Mouse (Mus musculus) liver, embryonic 13.5 days (tissue): ENCODE data around the gene Gm28047. TPM values are rescaled to one million over a fixed set of nuclear protein-coding genes. Genes with fewer than 3 reads are reported as not detected.

Experiments used
- ATAC-seq: fragments of 200-750 bp; cut with Nextera tagmentation; 2 replicates; pipeline ENCODE4 v1.8.0; 2017; ENCODE audit warnings: low read depth, mild to moderate bottlenecking, moderate number of reproducible peaks, moderate library complexity
- DNase-seq: peaks from one replicate; pipeline ENCODE4 v3.0.0; 2022
- H3K27ac ChIP-seq: fragments of 300-500 bp; sonication (generic); 2 replicates; pipeline ENCODE4 v1.5.1; 2015; ENCODE audit warnings: moderate library complexity, mild to moderate bottlenecking, inconsistent platforms
- H3K27me3 ChIP-seq: fragments of 300-500 bp; sonication (generic); 2 replicates; pipeline ENCODE4 v1.6.1; 2015; ENCODE audit warnings: mild to moderate bottlenecking, inconsistent platforms
- H3K36me3 ChIP-seq: fragments of 300-500 bp; sonication (generic); 2 replicates; pipeline ENCODE4 v1.6.1; 2015; ENCODE audit warnings: mild to moderate bottlenecking, inconsistent platforms
- H3K4me1 ChIP-seq: fragments of 300-500 bp; sonication (generic); replicated peaks from 2 replicates; pipeline ENCODE4 v1.6.1; 2015; ENCODE audit warnings: inconsistent platforms
- H3K4me2 ChIP-seq: fragments of 300-500 bp; sonication (generic); 2 replicates; pipeline ENCODE4 v1.6.1; 2015; ENCODE audit warnings: inconsistent platforms, mild to moderate bottlenecking, moderate library complexity
- H3K4me3 ChIP-seq: fragments of 300-500 bp; sonication (generic); replicated peaks from 2 replicates; pipeline ENCODE4 v1.5.1; 2015; ENCODE audit warnings: mild to moderate bottlenecking, inconsistent platforms
- H3K9ac ChIP-seq: fragments of 300-500 bp; sonication (generic); 2 replicates; pipeline ENCODE4 v1.6.1; 2015; ENCODE audit warnings: mild to moderate bottlenecking, inconsistent platforms
- H3K9me3 ChIP-seq: fragments of 300-500 bp; sonication (generic); replicated peaks from 2 replicates; pipeline ENCODE4 v1.6.1; 2016; ENCODE audit warnings: inconsistent platforms
- WGBS: fragments of 180-500 bp; shearing (Covaris S2); methylation state at CpG from one replicate; pipeline ENCODE4 v1.1.7; 2015; ENCODE audit not compliant: insufficient replicate concordance; 5-methylcytosine and 5-hydroxymethylcytosine counted together
- polyA plus RNA-seq: library from polyadenylated mRNA; unstranded; fragments of >200 nt; fragmentation: Nextera tagmentation; extraction: Ambion mirVana; gene quantifications from 2 replicates; pipeline ENCODE4 v1.2.1, GENCODE M21; 2015

The Gm28047 gene
- polyA plus RNA-seq, 1 experiment from 2014 or later = not detected

- Histone ChIP-seq H3K36me3 (peaks cover 53% of the 10 kb centered on the region), H3K4me2 (no peak overlapping the region), H3K27me3 (no peaks in the 10 kb centered on the region), H3K4me3 (no peak overlapping the region), H3K9ac (no peak overlapping the region), H3K27ac (no peak overlapping the region), H3K9me3 (no peaks in the 10 kb centered on the region), H3K4me1 (no peaks in the 10 kb centered on the region)
- DNase-seq = no peak
- ATAC-seq = no peak
- whole genome bisulfite sequencing = 77% methylated on average over 3 of the region's 3 CpGs
Measured at GRCm38 (mm10) chr15:102546246-102546645, 78.6 kb downstream of the Gm28047 start.

GRCm38 (mm10) chr15:102544801-102545200 is 80.1 kb downstream of the Gm28047 start:
- ATAC-seq (no peak), DNase-seq (no peak)
- WGBS = 83% methylated on average over 4 of the region's 4 CpGs
- H3K36me3 ChIP-seq = peaks cover 63% of the 10 kb centered on the region
- H3K4me1 ChIP-seq = no peaks in the 10 kb centered on the region
- no peak overlapping the region for H3K4me2 ChIP-seq
- no peak overlapping the region for H3K9ac ChIP-seq
- no peaks in the 10 kb centered on the region for H3K27me3 ChIP-seq
- no peak overlapping the region for H3K4me3 ChIP-seq
- no peak overlapping the region for H3K27ac ChIP-seq
- H3K9me3 ChIP-seq = no peaks in the 10 kb centered on the region

GRCm38 (mm10) chr15:102533926-102534325 is 90.9 kb downstream of the Gm28047 start:
- no peaks in the 10 kb centered on the region for H3K27me3 ChIP-seq
- no peak overlapping the region for H3K4me3 ChIP-seq
- peaks cover 67% of the 10 kb centered on the region for H3K36me3 ChIP-seq
- H3K4me1 ChIP-seq = no peaks in the 10 kb centered on the region
- H3K9me3 ChIP-seq = no peaks in the 10 kb centered on the region
- H3K27ac ChIP-seq = no peak overlapping the region
- no peak overlapping the region for H3K9ac ChIP-seq
- no peak for DNase-seq
- WGBS = 88% methylated on average over 7 of the region's 7 CpGs
- no peak for ATAC-seq
- no peak overlapping the region for H3K4me2 ChIP-seq

- Histone ChIP-seq H3K36me3 (peaks cover 76% of the 10 kb centered on the region), H3K4me3 (no peak overlapping the region), H3K9ac (no peak overlapping the region), H3K4me2 (no peak overlapping the region), H3K27me3 (no peaks in the 10 kb centered on the region), H3K4me1 (no peaks in the 10 kb centered on the region), H3K27ac (no peak overlapping the region), H3K9me3 (no peaks in the 10 kb centered on the region)
- ATAC-seq (no peak), DNase-seq (no peak)
- 76% methylated on average over 3 of the region's 3 CpGs for WGBS
Measured at GRCm38 (mm10) chr15:102532106-102532900, 92.6 kb downstream of the Gm28047 start.

- H3K9ac ChIP-seq = no peak overlapping the region
- H3K4me1 ChIP-seq = no peaks in the 10 kb centered on the region
- H3K36me3 ChIP-seq = peaks cover 71% of the 10 kb centered on the region
- no peaks in the 10 kb centered on the region for H3K27me3 ChIP-seq
- no peak overlapping the region for H3K4me3 ChIP-seq
- H3K9me3 ChIP-seq = no peaks in the 10 kb centered on the region
- no peak for ATAC-seq
- no peak overlapping the region for H3K27ac ChIP-seq
- no peak overlapping the region for H3K4me2 ChIP-seq
- no peak for DNase-seq
- 84% methylated on average over 4 of the region's 4 CpGs for WGBS
Measured at GRCm38 (mm10) chr15:102531586-102531985, 93.3 kb downstream of the Gm28047 start.

GRCm38 (mm10) chr15:102530566-102530965 is 94.3 kb downstream of the Gm28047 start:
- Histone ChIP-seq H3K4me2 (no peak overlapping the region), H3K4me1 (no peaks in the 10 kb centered on the region), H3K27ac (no peak overlapping the region), H3K9ac (no peak overlapping the region), H3K9me3 (no peaks in the 10 kb centered on the region), H3K36me3 (peaks cover 64% of the 10 kb centered on the region), H3K27me3 (no peaks in the 10 kb centered on the region), H3K4me3 (no peak overlapping the region)
- ATAC-seq = no peak
- no peak for DNase-seq
- WGBS = 61% methylated on average over 4 of the region's 4 CpGs

GRCm38 (mm10) chr15:102528396-102528795 is 96.5 kb downstream of the Gm28047 start:
- DNase-seq (no peak), ATAC-seq (no peak)
- no peaks in the 10 kb centered on the region for H3K9me3 ChIP-seq
- H3K9ac ChIP-seq = no peak overlapping the region
- H3K27me3 ChIP-seq = no peaks in the 10 kb centered on the region
- WGBS = 85% methylated on average over 1 of the region's 1 CpGs
- H3K4me1 ChIP-seq = no peaks in the 10 kb centered on the region; the same call in 1 of the 2 replicates
- H3K4me3 ChIP-seq = no peak overlapping the region
- H3K4me2 ChIP-seq = no peak overlapping the region
- peaks cover 66% of the 10 kb centered on the region for H3K36me3 ChIP-seq
- no peak overlapping the region; the same call in 1 of the 2 replicates for H3K27ac ChIP-seq

GRCm38 (mm10) chr15:102527936-102528335 is 96.9 kb downstream of the Gm28047 start:
- peaks cover 63% of the 10 kb centered on the region for H3K36me3 ChIP-seq
- 63% methylated on average over 3 of the region's 3 CpGs for WGBS
- ATAC-seq (no peak), DNase-seq (no peak)
- no peaks in the 10 kb centered on the region for H3K9me3 ChIP-seq
- H3K27ac ChIP-seq = no peak overlapping the region
- no peak overlapping the region for H3K9ac ChIP-seq
- H3K27me3 ChIP-seq = no peaks in the 10 kb centered on the region
- no peak overlapping the region for H3K4me2 ChIP-seq
- H3K4me1 ChIP-seq = no peaks in the 10 kb centered on the region; the same call in 1 of the 2 replicates
- H3K4me3 ChIP-seq = no peak overlapping the region

GRCm38 (mm10) chr15:102526111-102527002 is 98.5 kb downstream of the Gm28047 start:
- H3K36me3 ChIP-seq = peaks cover 67% of the 10 kb centered on the region

GRCm38 (mm10) chr15:102524892-102525485 is 99.9 kb downstream of the Gm28047 start, which contains the start of gene Npff:
Npff (minus strand) TSS chr15:102524942.
- no peak for ATAC-seq
- peaks cover 67% of the 10 kb centered on the region for H3K36me3 ChIP-seq
- H3K27me3 ChIP-seq = no peaks in the 10 kb centered on the region
- H3K4me2 ChIP-seq = no peak within 1 kb of the TSS
- peaks cover 22% of the 10 kb centered on the region for H3K4me1 ChIP-seq
- H3K27ac ChIP-seq = no peak within 1 kb of the TSS
- DNase-seq = peak; percentile 61
- WGBS = 5% methylated on average over 3 of the region's 3 CpGs
- no peak within 1 kb of the TSS for H3K9ac ChIP-seq
- no peaks in the 10 kb centered on the region for H3K9me3 ChIP-seq
- H3K4me3 ChIP-seq = no peak within 1 kb of the TSS

More at GRCm38 (mm10) chr15:102526111-102527002, 98.5 kb downstream of the Gm28047 start:
- DNase-seq = no peak
- WGBS = 73% methylated on average over 6 of the region's 6 CpGs
- Histone ChIP-seq H3K27me3 (no peaks in the 10 kb centered on the region), H3K4me1 (peaks cover 8% of the 10 kb centered on the region), H3K9me3 (no peaks in the 10 kb centered on the region), H3K4me3 (no peak overlapping the region), H3K4me2 (no peak overlapping the region), H3K27ac (no peak overlapping the region), H3K9ac (no peak overlapping the region)
- no peak for ATAC-seq

- no peaks in the 10 kb centered on the region for H3K9me3 ChIP-seq
- no peak for DNase-seq
- 58% methylated on average over 4 of the region's 4 CpGs for WGBS
- no peak overlapping the region for H3K4me2 ChIP-seq
- H3K36me3 ChIP-seq = peaks cover 40% of the 10 kb centered on the region
- H3K4me3 ChIP-seq = no peak overlapping the region
- H3K27me3 ChIP-seq = no peaks in the 10 kb centered on the region; the same call in 1 of the 2 replicates
- ATAC-seq = no peak
- H3K9ac ChIP-seq = no peak overlapping the region
- peaks cover 44% of the 10 kb centered on the region for H3K4me1 ChIP-seq
- 0 out of 2 replicates have a peak overlapping the region, but pooled peaks have one; percentile 96 for H3K27ac ChIP-seq
Measured at GRCm38 (mm10) chr15:102521480-102521879, 103.4 kb downstream of the Gm28047 start.
